Mouse (Mus musculus): ENCODE data around the gene Dennd6b.

Dennd6b gene

GRCm38 (mm10) chr15:89165478-89165877 is 30.8 kb downstream of the Dennd6b start:
- intact Hi-C loops (cut with DNase I) = no loop called here

- intact Hi-C loops (cut with DNase I) = loop anchor here (5.0 kb wide), 1 partner anchor 46 kb away; no protein-coding TSS in a partner anchor
These were observed 34.9 kb downstream of the Dennd6b start for GRCm38 (mm10) chr15:89161397-89161796.

GRCm38 (mm10) chr15:89158516-89158915 is 37.8 kb downstream of the Dennd6b start:
- intact Hi-C loops (cut with DNase I) = no loop called here

- intact Hi-C loops (cut with DNase I) = no loop called here
These were observed 38.3 kb downstream of the Dennd6b start for GRCm38 (mm10) chr15:89157954-89158353.

GRCm38 (mm10) chr15:89152312-89152711 is 44.0 kb downstream of the Dennd6b start:
- intact Hi-C loops (cut with DNase I) = no loop called here

- intact Hi-C loops (cut with DNase I) = no loop called here
These were observed 46.3 kb downstream of the Dennd6b start for GRCm38 (mm10) chr15:89150041-89150390.

GRCm38 (mm10) chr15:89149271-89150040 is 46.8 kb downstream of the Dennd6b start, which contains the start of gene Mapk11:
Gene Mapk11 (minus strand): TSS chr15:89149628.
- intact Hi-C loops (cut with DNase I) = no loop called here

GRCm38 (mm10) chr15:89148496-89149270 is 47.6 kb downstream of the Dennd6b start:
- intact Hi-C loops (cut with DNase I) = no loop called here

GRCm38 (mm10) chr15:89147895-89148294 is 48.4 kb downstream of the Dennd6b start:
- intact Hi-C loops (cut with DNase I) = no loop called here

GRCm38 (mm10) chr15:89147456-89147855 is 48.8 kb downstream of the Dennd6b start:
- intact Hi-C loops (cut with DNase I) = no loop called here

GRCm38 (mm10) chr15:89147024-89147423 is 49.3 kb downstream of the Dennd6b start:
- intact Hi-C loops (cut with DNase I) = no loop called here

GRCm38 (mm10) chr15:89146537-89146936 is 49.8 kb downstream of the Dennd6b start:
- intact Hi-C loops (cut with DNase I) = no loop called here

- intact Hi-C loops (cut with DNase I) = no loop called here
These were observed 50.4 kb downstream of the Dennd6b start for GRCm38 (mm10) chr15:89145813-89146350.

- intact Hi-C loops (cut with DNase I) = no loop called here
These were observed 51.3 kb downstream of the Dennd6b start for GRCm38 (mm10) chr15:89144965-89145364.

- intact Hi-C loops (cut with DNase I) = no loop called here
These were observed 53.2 kb downstream of the Dennd6b start for GRCm38 (mm10) chr15:89143134-89143533.

GRCm38 (mm10) chr15:89141905-89142304 is 54.4 kb downstream of the Dennd6b start:
- intact Hi-C loops (cut with DNase I) = no loop called here

GRCm38 (mm10) chr15:89141443-89141842 is 54.9 kb downstream of the Dennd6b start:
- intact Hi-C loops (cut with DNase I) = no loop called here

GRCm38 (mm10) chr15:89140659-89141252 is 55.5 kb downstream of the Dennd6b start, which contains the start of gene Mapk12:
Gene Mapk12 (minus strand): TSS chr15:89140703.
- intact Hi-C loops (cut with DNase I) = no loop called here

GRCm38 (mm10) chr15:89140048-89140658 is 56.1 kb downstream of the Dennd6b start:
- intact Hi-C loops (cut with DNase I) = no loop called here

GRCm38 (mm10) chr15:89138531-89138930 is 57.8 kb downstream of the Dennd6b start:
- intact Hi-C loops (cut with DNase I) = no loop called here

GRCm38 (mm10) chr15:89138046-89138405 is 58.3 kb downstream of the Dennd6b start:
- intact Hi-C loops (cut with DNase I) = no loop called here

Data from adrenal gland (tissue).